Mouse (Mus musculus) natural killer cell, adult 2 months (primary cell): ENCODE measurements at regions not wholly inside any gene's neighbourhood (a gene's known extent, or its start where the extent isn't known, plus 50 kb on each side); places are given as distances from the start of the nearest gene placed in this dataset.

Experiments used
- DNase-seq, 2 experiments: peaks; one replicate each; pipeline ENCODE4 v3.0.0; 2022; ENCODE audit warnings: low spot score in 2 of 2

DNA sequence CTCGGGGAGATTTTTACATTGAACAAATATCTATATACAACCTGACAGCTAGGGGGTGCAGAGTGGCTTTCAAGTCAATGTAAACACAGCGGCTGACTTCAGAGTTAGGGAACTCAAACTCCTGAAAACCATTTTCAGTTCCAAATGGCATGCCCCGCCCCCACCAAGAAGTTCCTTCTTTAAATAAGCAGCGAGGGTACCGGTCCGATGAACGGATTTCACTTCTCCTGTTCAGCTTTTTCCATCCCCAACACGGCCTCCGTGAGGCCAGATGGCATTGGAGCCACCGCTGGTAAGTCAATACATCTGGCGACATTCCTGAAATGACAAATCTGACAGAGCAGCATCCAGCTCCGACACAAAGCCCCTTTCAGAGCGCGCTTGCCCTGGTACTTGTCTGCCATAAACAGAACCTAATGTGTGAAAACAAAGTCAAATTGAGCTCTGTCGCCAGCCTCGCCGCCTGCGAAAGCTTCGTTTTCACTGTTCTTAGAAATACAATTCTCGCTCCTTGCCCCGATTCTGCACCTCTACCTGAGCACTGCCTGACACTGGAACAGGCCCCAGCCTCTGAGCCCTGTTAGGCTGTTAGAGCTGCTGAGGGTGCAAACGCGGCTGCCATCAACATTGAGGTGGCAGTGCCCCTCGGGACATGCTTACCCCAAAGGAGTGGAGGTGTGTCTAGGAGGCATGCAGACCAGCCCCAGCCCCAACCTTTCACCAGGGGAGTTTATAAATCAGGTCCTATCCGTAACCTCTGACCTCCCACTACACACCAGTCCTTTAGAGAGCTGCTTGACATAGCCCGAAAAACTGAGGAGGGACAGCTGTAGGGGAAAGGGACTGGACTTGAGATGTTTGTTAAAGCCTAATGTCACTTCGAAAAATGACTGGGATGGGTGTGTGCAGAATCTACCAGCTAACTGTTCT lies 446.0 kb downstream of the Ate1 start:
- DNase-seq: no peak

DNA sequence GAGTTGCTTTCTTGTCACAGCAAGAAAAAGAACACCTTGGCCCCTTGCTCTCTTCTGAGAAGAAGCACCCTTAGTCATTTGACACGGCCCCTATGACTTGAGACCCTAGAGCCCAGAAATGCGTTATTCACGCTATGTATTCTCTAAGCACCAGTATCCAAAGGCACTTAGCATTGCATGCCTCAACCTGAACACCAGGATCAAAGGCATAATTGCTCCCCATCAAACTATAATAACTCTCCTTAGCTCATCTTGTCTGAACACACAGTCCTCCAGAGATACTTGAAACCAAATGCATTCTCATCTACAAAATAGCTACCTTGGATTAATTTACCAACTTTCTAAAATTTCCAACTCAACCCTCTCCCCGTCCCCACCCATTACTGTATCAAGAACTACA lies 437.5 kb downstream of the Ate1 start:
- no peak for DNase-seq

DNA sequence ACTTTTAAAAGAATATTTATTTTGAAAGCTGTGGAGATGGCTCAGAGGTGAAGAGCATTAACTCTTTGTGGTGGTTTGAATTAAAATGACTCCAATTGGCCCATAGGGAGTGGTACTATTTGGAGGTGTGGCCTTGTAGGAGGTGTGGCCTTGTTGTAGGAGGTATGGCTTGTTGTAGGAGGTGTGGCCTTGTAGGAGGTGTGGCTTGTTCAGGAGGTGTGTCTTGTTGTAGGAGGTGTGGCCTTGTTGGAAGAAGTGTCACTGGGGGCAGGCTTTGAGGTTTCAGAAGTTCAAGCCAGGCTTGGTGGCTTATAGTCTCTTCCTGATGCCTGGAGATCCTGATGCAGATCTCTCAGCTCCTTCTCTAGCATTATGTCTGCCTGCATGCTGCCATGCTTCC lies 434.5 kb downstream of the Ate1 start:
- no peak for DNase-seq

DNA sequence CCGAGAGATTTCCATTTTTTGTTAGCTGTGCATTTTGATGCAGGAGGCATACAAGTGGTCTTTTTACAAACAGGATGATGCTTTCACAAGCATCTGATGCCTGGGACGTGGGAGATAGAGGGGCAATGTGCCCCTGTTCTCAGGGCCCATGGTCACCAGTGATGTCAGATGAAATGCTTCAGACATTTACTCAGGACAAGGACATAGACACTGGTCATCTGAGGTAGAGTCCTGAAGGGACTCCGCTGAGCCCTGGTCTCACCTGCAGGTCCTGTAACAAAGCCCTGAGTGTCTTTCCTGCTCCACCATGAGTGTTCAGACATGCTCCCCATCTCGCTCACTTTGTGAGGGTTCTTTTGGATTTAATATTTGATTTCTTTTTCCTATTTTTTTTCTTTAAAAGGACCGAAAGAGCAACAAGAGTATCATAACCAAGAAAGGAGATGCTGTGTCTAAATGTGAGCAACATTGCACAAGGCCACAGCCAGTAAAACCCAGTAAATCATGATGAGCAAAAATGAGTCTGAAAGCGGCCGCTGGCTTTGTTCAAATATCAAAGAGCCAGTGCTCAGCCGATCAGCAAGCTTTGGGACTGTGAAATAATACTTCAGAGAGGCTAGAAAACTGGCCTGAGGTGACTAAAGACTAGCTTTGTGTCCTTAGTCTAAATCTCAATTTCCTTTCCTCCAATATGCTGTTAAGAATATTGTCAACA lies 430.1 kb downstream of the Ate1 start:
- DNase-seq: no peak

DNA sequence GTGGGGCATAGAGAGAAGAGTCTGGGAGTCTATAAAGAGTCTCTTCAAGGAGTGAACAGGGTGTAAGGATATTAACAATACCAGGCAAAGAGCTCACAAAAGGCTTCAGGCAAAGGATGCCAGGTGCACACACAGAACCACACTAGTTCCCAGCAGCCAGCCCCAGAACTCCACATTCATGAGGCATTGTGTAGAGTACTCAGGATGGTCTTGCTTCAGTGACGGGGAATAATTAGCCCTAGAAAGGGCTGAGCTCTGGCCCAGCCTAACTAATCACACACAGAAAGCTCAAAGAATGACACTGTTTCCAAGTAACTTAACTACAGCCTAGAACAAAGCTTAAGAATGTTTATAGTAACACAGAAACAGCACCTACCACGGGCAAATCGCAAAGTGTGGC lies 428.2 kb downstream of the Ate1 start:
- DNase-seq: no peak

DNA sequence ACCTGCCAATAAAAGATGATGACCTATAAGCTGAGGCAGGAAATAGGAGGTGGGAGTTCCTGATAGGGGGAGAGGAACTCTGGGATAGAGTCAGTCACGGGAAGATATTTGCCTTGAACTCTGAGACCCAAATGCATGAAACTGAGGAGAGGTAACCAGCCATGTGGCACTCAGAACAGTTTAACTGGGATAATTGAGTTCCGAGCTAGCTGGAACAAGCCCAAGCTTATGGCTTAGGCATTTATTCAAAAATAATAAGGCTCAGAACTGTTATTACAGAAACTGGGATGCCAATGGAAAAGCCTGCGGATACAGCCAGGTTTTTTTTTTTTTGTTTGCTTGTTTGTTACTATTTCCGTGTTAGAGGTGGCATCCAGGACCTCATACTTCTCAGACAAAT lies 425.0 kb downstream of the Ate1 start:
- no peak for DNase-seq

DNA sequence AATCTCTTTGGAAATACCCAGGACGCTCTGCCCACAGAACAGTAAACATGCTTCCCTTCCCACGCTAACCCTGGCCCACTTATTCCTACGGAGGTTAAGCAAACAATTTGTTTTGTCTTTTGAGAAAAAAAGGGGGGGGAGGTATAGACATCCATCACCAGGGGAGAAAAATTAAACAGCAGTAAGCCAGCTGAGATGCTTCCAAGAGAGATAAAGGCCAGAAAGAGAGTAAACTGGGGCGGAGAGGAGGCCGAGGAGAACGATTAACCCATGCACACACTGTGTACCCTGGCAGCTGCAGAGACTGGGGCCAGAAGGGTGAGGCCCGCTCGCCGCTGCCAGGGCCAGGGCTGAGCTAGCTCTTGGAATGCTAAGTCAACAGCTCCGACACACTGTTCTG lies 421.6 kb downstream of the Ate1 start:
- DNase-seq: no peak

DNA sequence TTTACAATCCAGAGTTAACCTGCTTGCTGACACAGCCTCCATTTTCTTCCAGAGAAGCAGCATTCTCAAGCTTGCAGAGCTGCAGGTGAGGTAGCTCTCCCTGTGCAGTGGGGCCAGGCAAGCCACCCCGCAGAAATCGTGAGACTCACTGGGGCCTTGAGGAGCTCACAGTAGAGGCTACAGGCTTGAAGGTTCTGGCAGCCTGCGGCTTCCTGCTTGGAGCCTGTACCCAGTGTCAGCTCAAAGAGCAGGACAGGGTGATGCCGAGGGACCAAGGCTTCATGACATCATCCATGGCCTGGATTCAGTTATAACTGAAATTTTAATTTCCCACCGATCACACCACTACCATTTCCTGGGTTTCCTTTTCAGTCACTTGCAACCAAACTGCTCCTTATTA lies 417.5 kb downstream of the Ate1 start:
- no peak for DNase-seq

DNA sequence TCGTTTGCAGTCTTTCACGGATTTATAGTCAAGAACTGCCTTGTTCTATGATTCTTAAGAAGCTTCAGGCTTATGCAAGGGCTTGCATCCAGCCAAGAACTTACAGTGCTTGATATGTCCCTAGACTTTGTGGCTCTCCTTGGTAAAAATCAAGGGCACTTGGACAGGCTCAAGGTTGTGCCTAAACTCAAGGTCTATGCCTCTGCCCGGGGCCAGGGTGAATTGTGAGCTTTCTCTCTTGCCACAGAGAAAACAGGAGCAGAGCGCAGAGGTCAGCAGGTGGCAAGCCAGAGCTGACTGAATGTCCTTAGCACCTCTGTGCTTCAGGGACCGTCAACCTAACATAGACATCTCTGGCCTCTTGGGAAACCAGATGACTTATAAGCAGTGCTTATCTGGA lies 413.2 kb downstream of the Ate1 start:
- DNase-seq: no peak

DNA sequence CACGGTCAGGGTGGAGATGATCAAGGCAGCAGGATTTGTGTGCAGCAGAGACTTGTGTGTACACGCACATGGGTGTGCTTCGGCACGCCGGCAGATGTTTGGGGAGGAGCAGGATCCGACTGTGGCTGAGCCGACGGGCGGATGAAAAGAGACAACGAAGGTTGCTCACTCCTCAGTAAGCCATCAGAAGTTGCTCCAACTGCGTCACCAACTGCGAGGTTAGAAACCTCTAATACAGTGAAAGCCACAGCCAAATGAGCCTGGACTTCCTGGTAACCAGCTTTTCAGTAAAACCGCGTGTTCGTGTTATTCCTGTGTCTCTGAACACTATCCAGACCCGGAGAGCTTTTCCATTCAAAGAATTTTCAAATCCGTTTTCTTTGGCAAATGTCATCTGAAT lies 411.8 kb downstream of the Ate1 start:
- no peak for DNase-seq
